Mouse (Mus musculus) thymus, adult 2 months (tissue): ENCODE measurements around the gene Smad9. TPM values are rescaled to one million over a fixed set of nuclear protein-coding genes. Genes with fewer than 3 reads are reported as not detected.

Source experiments
- DNase-seq: peaks from one replicate; pipeline ENCODE4 v3.0.0; 2021
- H3K27ac ChIP-seq: fragments of 200-500 bp; 2 replicates; pipeline ENCODE4 v1.5.1; 2012; ENCODE audit warnings: low read length, control low read depth; ENCODE audit not compliant: control insufficient read depth, insufficient read depth
- H3K27me3 ChIP-seq: fragments of 200-500 bp; 2 replicates; pipeline ENCODE4 v1.6.1; 2012; ENCODE audit warnings: mild to moderate bottlenecking, low read length, moderate library complexity, mixed read lengths; ENCODE audit not compliant: control insufficient read depth, insufficient read depth
- H3K36me3 ChIP-seq: fragments of 200-500 bp; 2 replicates; pipeline ENCODE4 v1.6.1; 2012; ENCODE audit warnings: mild to moderate bottlenecking, low read length, moderate library complexity; ENCODE audit not compliant: control insufficient read depth, insufficient read depth
- H3K4me1 ChIP-seq: fragments of 200-500 bp; replicated peaks from 2 replicates; pipeline ENCODE4 v1.6.1; 2012; ENCODE audit warnings: low read length; ENCODE audit not compliant: control insufficient read depth, insufficient read depth
- H3K4me3 ChIP-seq: fragments of 200-500 bp; 2 replicates; pipeline ENCODE4 v1.5.1; 2012; ENCODE audit warnings: mild to moderate bottlenecking, low read length, control low read depth, moderate library complexity; ENCODE audit not compliant: control insufficient read depth, insufficient read depth
- CTCF ChIP-seq: fragments of 200-500 bp; IDR thresholded peaks from 2 replicates; pipeline ENCODE4 v1.5.1; 2012; ENCODE audit warnings: mild to moderate bottlenecking, control low read depth, low read length, moderate library complexity, borderline replicate concordance; ENCODE audit not compliant: control insufficient read depth, poor library complexity, insufficient read depth; ENCODE audit errors: extremely low read depth
- POLR2A ChIP-seq: fragments of 200-500 bp; IDR thresholded peaks from 2 replicates; pipeline ENCODE4 v1.6.1; 2012; ENCODE audit warnings: mild to moderate bottlenecking, low read length, control low read depth, moderate library complexity; ENCODE audit not compliant: control insufficient read depth, poor library complexity, insufficient read depth; ENCODE audit errors: extremely low read depth
- WGBS: fragments of 180-500 bp; shearing (Covaris S2); methylation state at CpG from one replicate; pipeline ENCODE4 v1.1.7; 2018; 5-methylcytosine and 5-hydroxymethylcytosine counted together
- polyA plus RNA-seq: library from polyadenylated mRNA; depleted of rRNA; stranded (reverse); fragments of >200 nt; gene quantifications from 2 replicates; pipeline ENCODE4 v1.2.3, GENCODE M21; 2012

Smad9 gene
- polyA plus RNA-seq, 1 experiment, result 0.36 TPM

DNA sequence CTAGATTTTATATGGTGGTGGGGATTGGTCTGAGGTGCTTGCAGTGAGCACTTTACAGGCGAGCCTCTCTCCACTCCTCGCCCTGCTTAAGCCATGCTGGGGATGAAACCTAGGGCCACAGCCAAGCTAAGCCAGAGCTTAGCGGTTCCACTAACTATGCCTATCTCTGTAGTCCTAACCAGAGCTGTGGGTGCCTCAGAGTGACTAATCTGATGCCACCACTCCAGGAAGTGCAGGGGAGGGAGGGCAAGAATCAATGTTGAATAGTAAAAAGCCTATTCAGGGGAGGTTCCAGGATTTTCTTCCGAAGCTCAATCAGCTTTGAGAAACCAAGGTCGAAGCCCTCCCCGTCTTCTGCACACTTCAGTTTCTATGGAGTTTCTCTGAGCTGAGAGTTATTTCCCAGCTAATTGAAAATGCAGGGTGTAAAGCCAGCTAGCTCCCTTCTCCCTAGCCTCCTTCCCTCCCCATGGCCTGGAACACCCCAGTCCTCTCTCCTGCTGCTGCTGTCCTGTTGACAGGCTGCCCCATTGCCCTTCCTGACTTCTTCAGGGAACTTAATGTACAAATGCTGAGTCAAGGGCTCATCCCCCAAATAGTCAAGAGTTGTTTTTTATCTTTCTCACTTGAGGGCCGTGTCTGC is 20.7 kb downstream of the Smad9 start:
- H3K36me3 ChIP-seq, result no peaks in the 10 kb centered on the region
- no peaks in the 10 kb centered on the region for H3K4me1 ChIP-seq
- TF ChIP-seq POLR2A (no peak), CTCF (no peak)
- H3K4me3 ChIP-seq, result no peak overlapping the region
- H3K27me3 ChIP-seq, result no peaks in the 10 kb centered on the region
- H3K27ac ChIP-seq, result no peak overlapping the region
- WGBS, result 84% methylated on average over 7 of the region's 7 CpGs
- no peak for DNase-seq

DNA sequence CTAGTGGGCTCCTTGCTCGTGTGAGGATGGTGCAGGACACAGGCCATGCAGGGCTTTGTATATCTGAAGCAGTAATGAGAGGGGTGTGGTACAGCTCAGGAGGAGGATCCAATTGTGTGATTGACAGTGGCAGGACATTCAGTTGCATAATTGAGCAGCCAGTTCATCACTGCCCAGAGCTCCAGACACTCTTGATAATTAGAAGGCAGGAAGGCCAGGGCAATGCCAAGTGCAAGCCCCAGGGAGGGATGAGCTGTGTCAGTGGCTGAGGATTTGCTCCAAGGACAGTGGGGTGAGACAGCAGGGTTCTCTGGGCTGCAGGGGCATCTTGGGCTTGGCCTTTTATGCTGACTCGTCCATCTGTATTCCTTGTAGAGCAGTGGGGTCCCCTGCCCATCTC is 35.2 kb downstream of the Smad9 start:
- Histone ChIP-seq H3K4me1 (no peaks in the 10 kb centered on the region), H3K36me3 (no peaks in the 10 kb centered on the region), H3K27ac (no peak overlapping the region), H3K4me3 (no peak overlapping the region), H3K27me3 (no peaks in the 10 kb centered on the region)
- no peak for DNase-seq
- TF ChIP-seq CTCF (no peak), POLR2A (no peak)
- WGBS, result 61% methylated on average over 2 of the region's 2 CpGs

DNA sequence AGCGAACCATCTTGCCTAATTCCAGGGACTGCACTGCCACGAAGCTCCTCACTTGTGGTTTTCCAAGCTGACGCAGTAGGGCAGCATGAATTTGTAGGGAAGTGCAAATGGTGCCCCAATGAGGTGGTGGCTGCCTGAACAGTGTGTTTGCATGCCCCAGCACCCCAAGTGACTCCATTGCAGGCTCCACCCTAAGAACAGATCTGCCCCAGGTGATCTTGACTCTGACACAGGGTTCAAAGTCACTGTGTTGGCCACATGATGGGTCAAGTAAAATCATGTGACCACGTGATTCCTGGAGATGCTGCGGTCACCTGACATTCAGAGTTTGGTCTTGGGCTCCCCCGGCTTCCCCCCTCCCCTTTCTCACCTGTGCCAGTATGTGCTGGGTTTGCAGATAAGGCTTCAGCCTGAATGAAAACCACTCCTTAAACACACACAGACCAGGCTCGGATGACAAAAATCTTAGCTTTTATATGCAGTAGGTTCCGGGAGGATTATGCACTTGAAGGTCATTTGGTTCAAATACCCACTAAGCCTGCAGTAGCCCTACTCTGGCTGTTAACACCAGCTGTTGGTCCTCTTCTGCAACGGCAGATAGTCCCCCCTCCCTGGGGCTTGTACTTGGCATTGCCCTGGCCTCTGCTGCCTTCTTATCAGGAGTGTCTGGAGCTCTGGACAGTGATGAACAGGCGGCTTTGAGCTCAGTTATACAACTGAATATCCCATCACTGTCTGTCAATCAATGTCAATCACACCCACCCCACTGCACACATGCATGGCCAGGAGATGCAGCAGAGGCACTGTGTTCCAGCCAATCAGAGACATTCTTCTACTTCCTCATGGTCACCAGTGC is 36.7 kb downstream of the Smad9 start:
- no peak for DNase-seq
- Histone ChIP-seq H3K36me3 (no peaks in the 10 kb centered on the region), H3K27me3 (no peaks in the 10 kb centered on the region), H3K4me3 (no peak overlapping the region), H3K27ac (no peak overlapping the region), H3K4me1 (no peaks in the 10 kb centered on the region)
- TF ChIP-seq CTCF (no peak), POLR2A (no peak)
- 83% methylated on average over 10 of the region's 10 CpGs for WGBS

DNA sequence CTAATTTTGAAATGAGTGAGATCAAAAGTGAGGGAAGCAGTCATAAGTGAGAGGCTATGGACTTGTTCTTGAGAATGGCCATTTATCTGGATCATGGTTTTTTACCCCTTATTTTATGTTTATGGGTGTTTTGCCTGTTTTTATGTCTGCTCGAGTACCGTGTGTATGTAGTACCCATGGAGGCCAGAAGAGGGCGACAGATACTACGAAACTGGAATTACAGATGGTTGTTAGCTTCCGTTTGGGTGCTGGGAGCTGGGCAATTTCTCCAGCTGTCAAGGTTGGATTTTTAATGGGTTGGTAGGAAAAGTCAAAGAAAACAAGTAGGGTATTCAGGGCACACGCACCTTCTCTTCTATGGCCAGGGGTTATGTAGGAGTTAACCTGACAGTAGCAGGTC is 38.4 kb downstream of the Smad9 start:
- WGBS, result 92% methylated on average over 6 of the region's 6 CpGs
- Histone ChIP-seq H3K27me3 (no peaks in the 10 kb centered on the region), H3K36me3 (no peaks in the 10 kb centered on the region), H3K4me3 (no peak overlapping the region), H3K27ac (no peak overlapping the region), H3K4me1 (no peaks in the 10 kb centered on the region)
- no peak for TF ChIP-seq CTCF
- no peak for TF ChIP-seq POLR2A
- peak; percentile 13 for DNase-seq

DNA sequence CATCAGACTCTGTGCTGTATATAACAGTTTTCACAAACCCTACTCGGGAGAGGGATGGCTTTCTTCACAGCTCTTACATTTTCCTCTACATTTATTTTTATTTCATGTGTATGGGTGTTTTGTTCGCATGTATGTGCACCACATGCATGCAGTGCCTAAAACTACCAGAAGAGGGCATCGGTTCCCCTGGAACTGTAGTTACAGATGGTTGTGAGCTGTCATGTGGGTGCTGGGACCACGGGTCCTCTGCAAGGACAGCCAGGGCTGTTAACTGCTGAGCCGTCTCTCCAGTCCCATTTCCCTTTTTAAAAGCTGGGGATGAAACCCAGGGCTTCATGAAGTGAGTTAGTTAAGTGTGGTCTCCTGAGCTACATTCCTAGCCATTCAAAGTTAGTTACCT is 40.0 kb downstream of the Smad9 start:
- no peaks in the 10 kb centered on the region for H3K27me3 ChIP-seq
- no peaks in the 10 kb centered on the region for H3K4me1 ChIP-seq
- no peaks in the 10 kb centered on the region for H3K36me3 ChIP-seq
- no peak overlapping the region for H3K27ac ChIP-seq
- TF ChIP-seq CTCF (no peak), POLR2A (no peak)
- H3K4me3 ChIP-seq, result no peak overlapping the region
- WGBS, result 97% methylated on average over 5 of the region's 5 CpGs
- DNase-seq, result peak; percentile 8

DNA sequence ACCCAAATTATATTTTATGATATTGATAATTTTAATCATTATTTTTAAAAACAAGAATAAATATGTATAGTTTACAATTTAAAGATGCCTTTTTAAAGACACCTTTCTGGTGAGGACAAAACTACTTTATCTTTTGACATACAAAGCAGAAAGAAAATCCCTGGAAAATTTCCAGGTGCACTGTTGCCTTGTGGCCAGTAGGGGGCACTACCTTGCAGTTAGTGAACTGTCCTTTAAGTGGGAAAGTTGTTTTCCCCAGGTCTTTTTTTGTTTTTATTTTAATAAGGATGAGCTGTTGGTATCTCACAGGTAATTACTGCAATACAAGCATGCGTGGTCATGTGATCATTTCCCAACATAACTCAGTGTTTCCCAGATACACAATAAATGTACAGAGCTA is 40.4 kb downstream of the Smad9 start:
- no peaks in the 10 kb centered on the region for H3K4me1 ChIP-seq
- 92% methylated on average over 1 of the region's 1 CpGs for WGBS
- no peak overlapping the region for H3K27ac ChIP-seq
- no peak overlapping the region for H3K4me3 ChIP-seq
- no peaks in the 10 kb centered on the region for H3K36me3 ChIP-seq
- H3K27me3 ChIP-seq, result no peaks in the 10 kb centered on the region
- no peak for DNase-seq
- TF ChIP-seq POLR2A, result no peak
- TF ChIP-seq CTCF, result no peak

DNA sequence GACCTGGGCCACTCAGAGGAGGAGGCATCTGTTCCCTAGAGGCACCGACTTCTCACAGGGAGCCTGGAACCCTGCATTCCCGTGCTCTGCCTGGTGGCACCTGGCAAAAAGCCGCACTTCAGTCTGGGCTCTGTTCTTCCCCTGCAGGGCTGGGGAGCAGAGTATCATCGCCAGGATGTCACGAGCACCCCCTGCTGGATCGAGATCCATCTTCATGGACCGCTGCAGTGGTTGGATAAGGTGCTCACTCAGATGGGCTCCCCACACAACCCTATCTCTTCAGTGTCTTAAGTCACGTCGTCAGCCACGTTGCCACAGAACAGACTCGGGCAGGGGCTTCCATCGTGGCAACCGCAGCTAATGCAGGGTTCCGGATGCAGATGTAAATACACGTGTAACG is 41.8 kb downstream of the Smad9 start:
- no peak overlapping the region for H3K27ac ChIP-seq
- 38% methylated on average over 16 of the region's 16 CpGs for WGBS
- H3K27me3 ChIP-seq, result no peaks in the 10 kb centered on the region
- peak; percentile 51 for DNase-seq
- TF ChIP-seq CTCF, result peak; percentile 50; the same call in 1 of the 2 replicates
- TF ChIP-seq POLR2A, result no peak
- no peaks in the 10 kb centered on the region for H3K4me1 ChIP-seq
- H3K36me3 ChIP-seq, result no peaks in the 10 kb centered on the region
- H3K4me3 ChIP-seq, result no peak overlapping the region
